Mouse (Mus musculus) telencephalon, adult 2 months (tissue): ENCODE data around the gene 1700001O22Rik.
A peak's percentile ranks its signal among the peaks of the same experiment; 100 is the strongest.

Experiments used
- DNase-seq: peaks from one replicate; pipeline ENCODE4 v3.0.0-alpha.2; 2011; ENCODE audit warnings: low read depth, low spot score

1700001O22Rik gene

GRCm38 (mm10) chr2:30816383-30816782 is 12.9 kb upstream of the 1700001O22Rik start:
- DNase-seq = no peak

DNA sequence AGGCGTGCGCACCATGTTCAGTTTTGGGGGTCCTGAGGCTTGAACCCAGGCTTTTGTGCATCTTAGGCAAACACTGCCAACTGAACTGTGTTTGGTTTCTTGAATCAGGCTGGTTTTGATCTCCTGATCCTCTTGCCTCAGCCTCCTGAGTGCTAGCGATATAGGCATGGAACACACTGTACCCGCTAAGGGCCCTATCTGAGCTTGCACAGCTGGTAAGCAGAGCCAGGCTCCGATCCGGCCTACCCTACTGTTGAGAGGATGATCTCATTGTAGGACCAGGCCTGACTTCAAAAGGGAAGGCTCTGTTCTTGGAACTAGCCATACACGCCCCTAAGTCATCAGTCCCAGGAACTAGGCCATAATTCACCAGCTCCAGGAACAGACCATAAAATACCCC is 7.1 kb upstream of the 1700001O22Rik start:
- no peak for DNase-seq

DNA sequence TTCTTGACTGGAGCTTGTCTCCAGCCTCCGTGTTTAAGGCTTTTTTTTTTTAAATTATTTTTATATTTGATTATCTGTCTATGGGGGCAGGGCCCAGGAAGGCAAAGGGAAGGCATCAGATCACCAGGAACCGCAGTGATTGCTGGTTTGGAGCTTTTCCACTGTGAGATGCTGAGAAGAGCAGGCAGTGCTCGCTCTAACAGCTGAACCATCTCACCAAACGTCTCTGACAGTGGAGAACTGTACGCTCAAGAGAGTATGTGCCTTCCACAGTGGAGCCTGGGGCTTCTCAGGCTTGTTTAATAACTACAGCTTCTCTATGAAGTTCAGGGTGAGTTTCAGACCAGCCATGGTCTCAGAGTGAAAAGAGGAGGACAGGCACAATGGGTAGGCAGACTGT is 6.0 kb upstream of the 1700001O22Rik start:
- no peak for DNase-seq

DNA sequence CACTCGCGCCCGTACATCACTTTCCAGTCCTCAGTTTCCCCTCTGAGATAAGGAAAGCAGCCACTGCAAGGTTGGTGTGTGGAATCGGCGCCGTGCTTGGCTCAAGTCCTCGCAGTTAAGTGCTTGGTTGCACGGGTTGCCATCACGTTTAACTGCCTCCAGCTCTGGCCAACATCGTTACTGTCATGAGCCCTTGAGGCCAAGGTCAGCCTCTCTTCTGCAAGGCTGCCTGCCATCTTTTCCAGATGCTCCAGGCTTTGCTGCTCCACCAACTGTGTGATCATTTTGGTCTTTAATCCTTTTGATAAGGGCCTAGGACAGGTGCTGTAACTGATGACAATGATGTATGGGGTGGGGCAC is 4.8 kb upstream of the 1700001O22Rik start:
- DNase-seq = no peak

- DNase-seq = peak; percentile 99
These were observed 4.3 kb upstream of the 1700001O22Rik start, which contains the start of gene Ntmt1 for GRCm38 (mm10) chr2:30807648-30808295. Gene Ntmt1, plus strand, starts transcription at chr2:30807826.

- no peak for DNase-seq
These were observed 3.7 kb upstream of the 1700001O22Rik start for GRCm38 (mm10) chr2:30807147-30807647.

DNA sequence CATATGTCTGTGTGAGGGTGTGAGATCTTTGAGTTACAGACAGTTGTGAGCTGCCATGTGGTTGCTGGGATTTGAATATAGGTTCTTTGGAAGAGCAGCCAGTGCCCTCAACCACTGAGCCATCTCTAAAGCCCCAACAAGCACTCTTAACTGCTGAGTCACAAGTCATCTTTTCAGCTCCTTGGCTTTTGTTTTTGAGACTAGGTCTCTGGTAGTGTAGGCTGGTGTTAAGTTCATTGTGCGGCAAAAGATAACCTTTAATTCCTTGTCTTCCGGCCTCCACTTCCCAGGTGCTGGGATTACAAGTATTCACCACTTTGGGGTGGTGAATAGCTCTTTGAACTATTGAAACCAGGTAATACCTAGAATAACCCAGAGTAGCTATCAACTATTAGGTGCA is 2.5 kb upstream of the 1700001O22Rik start:
- no peak for DNase-seq

DNA sequence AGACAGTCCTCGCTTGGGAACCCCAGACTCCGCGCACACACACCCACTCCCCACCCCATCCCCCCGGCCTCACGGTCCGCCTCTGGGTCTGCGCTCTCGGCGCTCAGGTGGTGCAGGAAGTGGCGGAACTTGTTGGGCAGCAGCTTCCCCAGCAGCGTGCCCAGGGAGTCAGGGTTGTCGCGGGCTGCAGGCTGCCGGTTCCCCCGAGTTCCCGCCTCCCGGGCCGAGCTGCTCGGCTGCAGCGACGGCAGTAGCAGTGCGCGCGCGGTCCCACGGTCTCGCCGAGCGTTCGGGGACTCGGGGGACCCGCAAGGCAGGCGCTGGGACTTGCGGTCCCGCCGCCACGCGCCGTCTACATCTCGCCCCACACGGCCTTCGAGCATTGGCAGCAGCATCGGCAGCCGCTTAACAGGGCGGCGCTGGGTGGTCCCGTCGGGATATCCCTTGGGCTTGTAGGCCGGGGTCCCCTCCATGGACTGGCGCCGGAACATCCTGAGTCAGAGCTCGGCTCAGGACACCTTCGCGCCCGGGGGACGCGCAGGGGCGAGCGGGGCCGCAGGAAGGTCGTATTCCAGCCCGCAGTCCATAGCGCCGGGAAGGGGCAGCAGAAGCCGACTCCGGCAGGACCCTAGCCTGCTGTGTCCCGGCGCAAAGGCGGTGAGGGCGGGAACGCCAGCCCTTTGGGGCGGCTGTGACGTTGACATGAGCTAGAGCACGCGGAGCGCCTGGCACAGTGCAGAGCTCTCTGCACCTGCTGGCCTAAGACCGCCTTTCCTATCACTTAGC is 2.2 kb downstream of the 1700001O22Rik start:
- DNase-seq = no peak

- DNase-seq = no peak
These were observed 2.8 kb downstream of the 1700001O22Rik start for GRCm38 (mm10) chr2:30800671-30801066.

DNA sequence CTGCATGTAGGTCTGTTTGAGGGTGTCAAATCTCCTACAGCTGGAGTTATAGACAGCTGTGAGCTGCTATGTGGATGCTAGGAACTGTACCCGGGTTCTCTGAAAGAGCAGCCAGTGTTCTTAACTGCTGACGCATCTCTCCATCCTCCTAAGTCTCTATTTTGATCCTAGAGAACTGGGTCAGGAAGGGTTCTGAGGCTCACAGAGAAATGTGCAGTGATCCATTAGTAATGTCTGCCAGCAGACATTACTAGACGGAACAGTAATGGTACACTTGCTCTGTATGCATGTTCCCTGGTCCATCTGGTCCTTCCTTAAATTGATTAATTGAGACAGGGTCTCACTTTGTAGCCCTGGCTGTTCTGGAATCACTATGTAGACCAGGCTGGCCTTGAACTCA is 4.0 kb downstream of the 1700001O22Rik start:
- DNase-seq = no peak

GRCm38 (mm10) chr2:30796382-30796781 is 7.1 kb downstream of the 1700001O22Rik start:
- DNase-seq = peak; percentile 97

GRCm38 (mm10) chr2:30795889-30796275 is 7.6 kb downstream of the 1700001O22Rik start:
- DNase-seq = no peak

DNA sequence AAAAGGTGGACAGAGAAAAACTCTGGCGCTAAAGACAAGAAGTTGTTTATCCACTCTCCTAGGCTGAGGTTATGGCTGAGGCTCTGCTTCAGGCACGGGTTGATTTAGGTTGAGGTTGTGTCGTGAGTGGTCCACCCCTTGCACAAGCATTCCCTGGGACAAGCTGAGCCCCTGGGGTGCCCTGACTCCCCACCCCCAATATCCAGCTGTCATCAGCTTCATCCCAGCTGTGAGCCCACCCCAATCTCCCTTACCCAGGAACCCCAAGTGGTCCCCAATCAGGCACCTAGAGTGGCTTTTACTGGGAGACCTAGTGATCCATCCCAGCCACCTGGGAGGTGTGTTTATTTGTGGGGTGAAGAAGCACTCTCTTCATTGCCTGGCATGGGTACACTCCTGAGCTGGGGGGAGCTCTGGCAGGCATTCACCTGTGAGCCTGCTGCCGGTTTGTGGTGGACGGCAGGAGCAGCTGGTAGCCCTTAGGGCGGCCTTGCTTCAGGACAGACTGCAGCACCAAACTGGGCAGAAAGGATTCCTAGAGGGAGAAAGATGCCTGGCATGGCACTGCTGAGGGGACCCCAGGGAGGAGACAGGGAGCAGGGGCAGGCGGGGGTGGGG is 8.1 kb downstream of the 1700001O22Rik start:
- DNase-seq = no peak

GRCm38 (mm10) chr2:30794179-30795108 is 9.0 kb downstream of the 1700001O22Rik start:
- DNase-seq = peak; percentile 77

DNA sequence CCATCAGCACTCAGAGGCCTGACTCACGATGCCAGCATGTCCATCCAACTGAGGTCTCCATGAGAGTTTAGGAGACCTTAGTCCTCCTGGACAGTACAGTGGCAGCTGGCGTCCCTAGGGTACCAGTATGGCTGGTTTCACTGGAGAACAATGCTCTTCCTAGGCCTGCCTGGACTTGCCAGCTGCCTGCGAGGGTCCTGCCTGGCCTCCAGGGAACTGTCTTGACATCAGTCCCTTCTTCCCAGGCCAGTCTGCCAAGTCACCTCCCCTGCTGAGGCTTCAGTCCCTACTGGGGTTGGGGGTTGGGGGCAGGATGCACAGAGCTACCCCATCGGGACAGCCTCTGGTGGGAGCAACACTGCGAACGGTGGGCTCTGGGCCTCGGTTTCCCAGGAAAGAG is 11.4 kb downstream of the 1700001O22Rik start:
- DNase-seq = no peak

- no peak for DNase-seq
These were observed 16.0 kb downstream of the 1700001O22Rik start for GRCm38 (mm10) chr2:30787466-30787865.

- no peak for DNase-seq
These were observed 19.1 kb downstream of the 1700001O22Rik start for GRCm38 (mm10) chr2:30784078-30784994.

DNA sequence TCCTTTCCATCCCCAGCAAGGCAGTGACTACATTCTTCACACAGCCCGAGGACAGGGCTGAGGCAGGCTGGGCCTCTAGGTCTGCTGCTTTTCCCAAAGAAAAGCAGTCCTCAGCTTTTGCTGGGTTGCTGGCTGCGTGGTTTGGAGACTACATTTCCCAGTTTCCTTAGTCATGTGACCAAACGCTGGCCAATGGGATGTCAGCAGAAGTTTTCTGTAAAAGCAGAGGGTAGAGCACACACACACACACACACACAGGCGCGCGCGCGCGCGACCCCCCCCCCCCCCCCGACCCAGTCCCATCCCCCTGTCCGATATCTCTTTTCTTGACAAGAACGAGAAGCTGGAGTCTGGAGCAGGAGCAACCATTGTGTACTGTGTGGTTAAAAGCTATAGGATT is 20.1 kb downstream of the 1700001O22Rik start:
- peak; percentile 62 for DNase-seq

- DNase-seq = no peak
These were observed 20.9 kb downstream of the 1700001O22Rik start for GRCm38 (mm10) chr2:30782312-30783290.
